Mouse (Mus musculus) small intestine, adult 2 months (tissue): ENCODE results near the gene Sp100.
"Not testable (repeated sequence)": the region's sequence is repeated elsewhere in the genome, so short reads cannot be mapped to it uniquely, and the experiment has no call there.

Experiments used
- CTCF ChIP-seq: fragments of 200-500 bp; IDR thresholded peaks from 2 replicates; pipeline ENCODE4 v1.5.1; 2012; ENCODE audit warnings: low read depth, mild to moderate bottlenecking, control low read depth, inconsistent platforms, low read length, moderate library complexity, mixed read lengths; ENCODE audit not compliant: insufficient replicate concordance, insufficient read length; ENCODE audit errors: extremely low read depth
- POLR2A ChIP-seq: fragments of 200-500 bp; IDR thresholded peaks from 2 replicates; pipeline ENCODE4 v1.6.1; 2012; ENCODE audit warnings: low read depth, mild to moderate bottlenecking, control low read depth, inconsistent platforms, low read length, moderate library complexity

GRCm38 (mm10) chr1:85608361-85608760 is 41.4 kb upstream of the Sp100 start:
- not testable (repeated sequence) for TF ChIP-seq CTCF, POLR2A
